Mouse (Mus musculus) embryonic facial prominence, embryonic 15.5 days (tissue): ENCODE data around the gene Tshb. TPM values are rescaled to one million over a fixed set of nuclear protein-coding genes. Genes with fewer than 3 reads are reported as not detected.
A peak's percentile ranks its signal among the peaks of the same experiment; 100 is the strongest.

Experiments
- ATAC-seq: fragments of 200-750 bp; cut with Nextera tagmentation; 2 replicates; pipeline ENCODE4 v1.8.0; 2017; ENCODE audit warnings: low read depth, moderate TSS enrichment; ENCODE audit not compliant: insufficient number of reproducible peaks, low FRiP score, low TSS enrichment
- H3K27ac ChIP-seq: fragments of 300-500 bp; sonication (generic); replicated peaks from 2 replicates; pipeline ENCODE4 v1.5.1; 2015; ENCODE audit warnings: mild to moderate bottlenecking, inconsistent platforms
- H3K27me3 ChIP-seq: fragments of 300-500 bp; sonication (generic); 2 replicates; pipeline ENCODE4 v1.6.1; 2015; ENCODE audit warnings: inconsistent platforms
- H3K36me3 ChIP-seq: fragments of 300-500 bp; sonication (generic); 2 replicates; pipeline ENCODE4 v1.6.1; 2015; ENCODE audit warnings: mild to moderate bottlenecking, inconsistent platforms
- H3K4me1 ChIP-seq: fragments of 300-500 bp; sonication (generic); 2 replicates; pipeline ENCODE4 v1.6.1; 2015; ENCODE audit warnings: inconsistent platforms
- H3K4me2 ChIP-seq: fragments of 300-500 bp; sonication (generic); replicated peaks from 2 replicates; pipeline ENCODE4 v1.6.1; 2015; ENCODE audit warnings: mild to moderate bottlenecking, inconsistent platforms
- H3K4me3 ChIP-seq: fragments of 300-500 bp; sonication (generic); replicated peaks from 2 replicates; pipeline ENCODE4 v1.5.1; 2015; ENCODE audit warnings: mild to moderate bottlenecking, inconsistent platforms
- H3K9ac ChIP-seq: fragments of 300-500 bp; sonication (generic); 2 replicates; pipeline ENCODE4 v1.6.1; 2015; ENCODE audit warnings: inconsistent platforms
- H3K9me3 ChIP-seq: fragments of 300-500 bp; sonication (generic); replicated peaks from 2 replicates; pipeline ENCODE4 v1.6.1; 2016; ENCODE audit warnings: inconsistent platforms
- WGBS: fragments of 180-500 bp; shearing (Covaris S2); methylation state at CpG from one replicate; pipeline ENCODE4 v1.1.7; 2015; 5-methylcytosine and 5-hydroxymethylcytosine counted together
- polyA plus RNA-seq: library from polyadenylated mRNA; unstranded; fragments of >200 nt; fragmentation: Nextera tagmentation; extraction: Ambion mirVana; gene quantifications from 2 replicates; pipeline ENCODE4 v1.2.1, GENCODE M21; 2015

Tshb gene
- polyA plus RNA-seq, 1 experiment from 2014 or later, result 1.0 TPM

DNA sequence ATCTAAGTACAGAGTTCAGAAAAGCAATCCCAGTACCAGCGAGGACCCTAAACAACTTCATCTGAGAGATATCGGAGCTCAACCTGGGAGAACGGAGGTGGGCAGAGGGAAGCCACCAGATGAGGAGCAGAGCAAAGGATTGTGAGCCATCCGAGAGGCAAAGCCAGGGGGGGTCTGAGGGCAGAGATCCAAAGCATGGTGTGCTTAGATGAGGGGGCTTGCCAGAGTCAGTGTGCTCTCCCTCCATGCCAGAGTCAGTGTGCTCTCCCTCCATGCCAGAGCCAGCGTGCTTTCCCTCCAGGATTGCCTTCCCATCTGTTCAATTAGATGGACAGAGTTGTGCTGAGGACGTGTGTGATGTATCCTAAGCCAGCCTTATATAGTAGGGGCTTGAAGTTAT, 45.4 kb downstream of the Tshb start:
- WGBS, result 79% methylated on average over 6 of the region's 6 CpGs
- Histone ChIP-seq H3K4me1 (peaks cover 16% of the 10 kb centered on the region), H3K36me3 (no peaks in the 10 kb centered on the region), H3K9me3 (no peaks in the 10 kb centered on the region), H3K27me3 (no peaks in the 10 kb centered on the region), H3K27ac (no peak overlapping the region), H3K4me2 (no peak overlapping the region), H3K4me3 (no peak overlapping the region), H3K9ac (no peak overlapping the region)
- no peak for ATAC-seq

DNA sequence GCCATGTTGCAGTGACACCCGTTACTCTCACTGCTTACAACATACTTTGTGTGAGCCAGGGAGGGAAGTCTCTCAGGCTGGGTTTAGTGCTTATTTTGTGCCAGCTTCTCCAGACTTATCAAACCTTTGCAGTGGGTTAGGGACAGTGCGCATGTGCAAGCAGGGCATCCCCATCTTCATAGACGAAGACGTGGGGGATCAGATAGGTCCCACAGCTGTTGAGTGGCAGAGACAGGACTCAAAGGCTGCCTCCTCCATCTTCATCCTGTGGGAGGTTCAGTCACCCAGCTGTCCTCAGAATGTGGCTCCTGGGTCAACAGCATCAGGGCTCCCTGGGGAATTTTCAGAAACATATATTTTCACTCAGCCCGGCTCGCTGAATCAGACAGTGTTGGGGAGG, 46.1 kb downstream of the Tshb start:
- no peak for ATAC-seq
- H3K27me3 ChIP-seq, result no peaks in the 10 kb centered on the region
- H3K27ac ChIP-seq, result no peak overlapping the region
- no peak overlapping the region for H3K4me2 ChIP-seq
- H3K9me3 ChIP-seq, result no peaks in the 10 kb centered on the region
- H3K36me3 ChIP-seq, result no peaks in the 10 kb centered on the region
- H3K4me3 ChIP-seq, result no peak overlapping the region
- no peak overlapping the region for H3K9ac ChIP-seq
- H3K4me1 ChIP-seq, result peaks cover 16% of the 10 kb centered on the region
- WGBS, result 75% methylated on average over 6 of the region's 6 CpGs

DNA sequence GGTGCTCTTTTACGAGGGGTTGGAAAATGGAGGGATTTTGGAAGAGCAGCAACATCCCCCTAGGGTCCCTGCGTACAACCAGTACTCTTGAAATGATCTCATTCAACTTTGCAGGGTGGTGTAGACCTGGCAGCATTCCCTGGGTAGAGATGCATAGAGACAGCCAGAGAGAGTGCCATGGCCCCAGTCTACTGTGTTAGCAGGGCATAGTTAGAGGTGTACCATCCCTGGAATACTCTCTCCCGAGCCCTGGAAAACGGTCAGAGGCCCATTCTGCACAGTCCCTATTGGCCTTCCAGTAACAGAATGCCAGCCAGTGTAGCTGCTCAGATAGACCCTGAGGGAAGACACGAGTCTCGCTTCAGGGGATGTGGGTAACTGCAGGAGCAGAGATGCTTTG, 46.9 kb downstream of the Tshb start:
- H3K27me3 ChIP-seq, result no peaks in the 10 kb centered on the region
- H3K9ac ChIP-seq, result 0 out of 2 replicates have a peak overlapping the region, but pooled peaks have one; percentile 47
- peak overlapping the region; percentile 69 for H3K4me3 ChIP-seq
- no peak for ATAC-seq
- H3K36me3 ChIP-seq, result no peaks in the 10 kb centered on the region
- WGBS, result 58% methylated on average over 6 of the region's 6 CpGs
- H3K4me2 ChIP-seq, result peak overlapping the region; percentile 95
- H3K27ac ChIP-seq, result no peak overlapping the region
- no peaks in the 10 kb centered on the region for H3K9me3 ChIP-seq
- H3K4me1 ChIP-seq, result peaks cover 16% of the 10 kb centered on the region

DNA sequence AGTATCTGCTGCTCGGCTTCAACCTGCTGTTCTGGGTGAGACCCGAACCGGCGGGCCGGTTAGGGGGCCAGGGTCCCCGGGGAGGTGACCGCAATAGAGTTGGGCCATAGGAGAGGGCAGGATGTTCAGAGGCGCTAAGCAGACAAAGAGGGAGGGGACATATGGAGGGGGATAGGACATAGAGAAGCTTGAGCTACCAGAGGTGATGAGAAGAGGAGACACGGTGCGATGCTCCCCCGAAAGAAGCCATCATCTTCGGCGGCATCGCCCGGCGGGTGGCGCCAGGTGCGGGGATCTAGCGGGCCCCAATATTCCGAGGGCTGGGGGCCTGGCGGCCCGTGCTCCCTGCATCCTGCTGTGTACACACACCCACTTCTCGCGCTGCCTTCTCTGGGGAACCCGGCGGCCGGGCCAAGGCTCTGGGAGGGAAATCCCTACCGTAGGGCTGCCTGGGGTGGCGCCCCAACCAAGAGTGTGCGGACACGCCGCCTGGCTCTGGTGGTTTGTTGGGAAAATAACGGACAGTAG, 47.4 kb downstream of the Tshb start:
- Histone ChIP-seq H3K27me3 (no peaks in the 10 kb centered on the region), H3K9ac (peak overlapping the region; percentile 47), H3K36me3 (no peaks in the 10 kb centered on the region), H3K4me3 (peak overlapping the region; percentile 69), H3K27ac (no peak overlapping the region), H3K4me1 (peaks cover 16% of the 10 kb centered on the region), H3K4me2 (peak overlapping the region; percentile 95), H3K9me3 (no peaks in the 10 kb centered on the region)
- WGBS, result under 1% methylated on average over 33 of the region's 33 CpGs
- ATAC-seq, result peak; percentile 73

DNA sequence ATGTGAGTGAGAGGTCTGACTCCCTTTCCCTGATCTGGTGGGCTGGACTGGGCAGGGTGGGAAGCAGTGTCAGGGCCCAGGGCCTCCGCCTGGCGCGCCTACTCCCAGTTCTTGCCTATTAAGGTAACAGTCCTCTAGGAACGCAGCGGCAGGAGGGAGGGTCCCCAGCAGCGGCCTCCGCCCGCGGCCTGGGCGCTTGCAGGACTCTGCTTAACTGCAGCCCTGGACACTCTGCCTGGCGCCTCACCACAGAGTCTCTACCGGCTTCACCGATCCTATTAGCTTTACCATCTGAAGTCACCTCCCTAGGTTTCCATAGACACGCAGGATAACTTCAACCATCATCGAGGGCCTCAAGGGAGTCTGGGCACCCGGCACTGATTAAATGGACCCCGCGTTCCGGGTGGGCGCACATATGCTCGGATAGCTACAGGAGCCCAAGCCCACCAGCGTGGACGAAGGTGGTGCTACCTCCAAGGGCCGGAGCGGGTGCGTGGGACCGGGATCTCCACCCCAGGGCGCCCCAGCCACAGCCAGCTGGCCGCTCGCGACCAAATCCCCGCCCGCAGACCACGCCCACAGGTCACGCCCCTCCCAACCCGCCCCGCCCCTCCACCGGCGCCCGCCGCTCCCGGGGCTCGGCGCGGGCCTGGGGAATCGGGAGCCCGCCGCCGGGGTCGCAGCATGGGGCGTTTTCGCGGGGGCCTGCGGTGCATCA, 48.0 kb downstream of the Tshb start, which contains the start of gene Tspan2:
Gene Tspan2 (plus strand): TSS at position 217 of the 718 bp plus-strand sequence.
- ATAC-seq, result peak; percentile 76
- H3K4me2 ChIP-seq, result peak within 1 kb of the TSS; percentile 95
- WGBS, result under 1% methylated on average over 54 of the region's 54 CpGs
- H3K9ac ChIP-seq, result peak within 1 kb of the TSS; percentile 47
- peaks cover 16% of the 10 kb centered on the region for H3K4me1 ChIP-seq
- H3K27ac ChIP-seq, result no peak within 1 kb of the TSS
- no peaks in the 10 kb centered on the region for H3K36me3 ChIP-seq
- H3K27me3 ChIP-seq, result no peaks in the 10 kb centered on the region
- H3K9me3 ChIP-seq, result no peaks in the 10 kb centered on the region
- peak within 1 kb of the TSS; percentile 69 for H3K4me3 ChIP-seq

DNA sequence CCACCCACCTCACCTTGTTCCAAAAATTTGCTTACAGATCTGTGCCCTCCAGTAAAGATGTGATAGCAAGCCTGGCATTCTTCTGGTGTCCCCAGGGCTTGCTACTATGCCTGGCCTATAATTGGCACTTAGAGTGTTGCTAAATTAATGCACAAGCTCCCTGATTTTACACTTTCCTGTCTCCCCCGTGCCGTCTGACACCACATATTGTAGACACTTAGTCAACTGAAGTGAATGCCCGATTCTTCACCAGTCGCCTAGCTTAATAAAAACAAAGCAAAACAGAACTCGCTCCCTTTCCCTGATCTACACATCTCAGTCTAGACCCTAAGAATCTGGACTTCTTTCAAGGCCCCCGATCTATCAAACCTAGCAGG, 48.6 kb downstream of the Tshb start:
- Histone ChIP-seq H3K27ac (no peak overlapping the region), H3K9me3 (no peaks in the 10 kb centered on the region), H3K27me3 (no peaks in the 10 kb centered on the region), H3K4me2 (peak overlapping the region; percentile 95), H3K9ac (peak overlapping the region; percentile 47; the same call in 1 of the 2 replicates), H3K4me3 (peak overlapping the region; percentile 69), H3K36me3 (no peaks in the 10 kb centered on the region), H3K4me1 (peaks cover 16% of the 10 kb centered on the region)
- WGBS, result 30% methylated on average over 6 of the region's 6 CpGs
- ATAC-seq, result no peak

DNA sequence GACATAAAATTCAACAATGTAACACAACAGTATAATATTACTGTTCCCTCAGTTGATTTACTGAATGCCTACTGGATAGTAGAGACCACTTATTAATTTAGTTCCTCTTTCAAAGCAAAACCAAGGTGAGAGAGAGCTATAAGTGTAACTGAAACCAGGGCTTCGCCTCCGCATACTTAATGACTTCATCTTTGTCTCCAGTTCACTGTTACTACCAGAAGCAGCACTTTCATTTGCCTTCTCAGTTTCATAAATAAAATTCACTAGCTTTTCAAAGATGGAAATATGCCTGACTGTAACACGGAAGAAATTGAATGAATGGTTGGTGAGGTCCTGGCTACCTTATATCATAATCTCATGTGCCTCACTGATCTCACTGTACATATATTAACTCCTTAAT, 49.5 kb downstream of the Tshb start:
- WGBS, result 86% methylated on average over 3 of the region's 3 CpGs

DNA sequence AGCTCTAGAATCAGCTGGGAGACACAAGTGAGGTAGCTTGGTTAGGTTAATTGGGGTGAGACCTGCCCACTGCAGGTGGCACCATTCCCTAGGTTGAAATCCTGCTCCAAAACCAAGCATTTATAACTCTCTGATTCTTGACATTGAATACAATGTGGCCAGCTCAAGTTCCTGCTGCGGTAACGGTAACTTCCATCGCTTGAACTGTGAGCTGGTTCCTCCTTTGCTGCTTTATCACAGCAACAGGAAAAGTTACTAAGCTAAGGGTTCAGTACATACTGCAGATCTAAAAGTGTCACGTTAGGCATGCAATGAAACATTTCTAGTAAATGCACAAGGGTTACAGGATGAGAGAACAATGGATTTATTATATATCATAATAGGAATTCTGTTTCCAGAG, 49.9 kb downstream of the Tshb start:
- H3K27me3 ChIP-seq, result no peaks in the 10 kb centered on the region
- H3K4me3 ChIP-seq, result no peak overlapping the region
- H3K36me3 ChIP-seq, result no peaks in the 10 kb centered on the region
- peaks cover 16% of the 10 kb centered on the region for H3K4me1 ChIP-seq
- no peak overlapping the region for H3K9ac ChIP-seq
- H3K9me3 ChIP-seq, result no peaks in the 10 kb centered on the region
- ATAC-seq, result no peak
- H3K27ac ChIP-seq, result no peak overlapping the region
- whole genome bisulfite sequencing, result 83% methylated on average over 4 of the region's 4 CpGs
- H3K4me2 ChIP-seq, result no peak overlapping the region

More for the DNA sequence above, 49.5 kb downstream of the Tshb start:
- peaks cover 16% of the 10 kb centered on the region for H3K4me1 ChIP-seq
- no peak overlapping the region for H3K4me2 ChIP-seq
- no peaks in the 10 kb centered on the region for H3K36me3 ChIP-seq
- no peaks in the 10 kb centered on the region for H3K27me3 ChIP-seq
- no peak overlapping the region for H3K4me3 ChIP-seq
- no peaks in the 10 kb centered on the region for H3K9me3 ChIP-seq
- no peak overlapping the region for H3K27ac ChIP-seq
- ATAC-seq, result no peak
- H3K9ac ChIP-seq, result no peak overlapping the region

DNA sequence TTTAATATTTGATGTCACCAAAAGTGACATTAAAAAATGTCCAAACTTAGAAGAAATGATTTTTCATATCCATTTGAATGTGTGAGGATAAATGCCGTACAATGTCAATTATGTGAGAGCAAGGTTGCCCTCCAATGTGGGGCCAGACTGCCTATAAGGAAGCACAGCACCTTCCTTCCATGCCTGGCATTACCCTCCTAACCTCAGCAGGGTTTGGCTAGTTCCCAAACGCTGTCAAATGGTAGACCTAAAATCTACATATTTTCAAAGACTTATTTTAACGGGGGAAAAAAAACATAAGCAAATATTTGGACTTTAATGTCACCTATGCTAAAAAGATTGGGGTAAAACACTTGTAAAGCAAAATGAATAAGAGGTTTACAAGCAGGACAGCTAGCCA, 51.4 kb downstream of the Tshb start:
- H3K4me2 ChIP-seq, result no peak overlapping the region
- peaks cover 16% of the 10 kb centered on the region for H3K4me1 ChIP-seq
- H3K27me3 ChIP-seq, result no peaks in the 10 kb centered on the region
- no peak for ATAC-seq
- no peaks in the 10 kb centered on the region for H3K36me3 ChIP-seq
- no peak overlapping the region for H3K4me3 ChIP-seq
- H3K27ac ChIP-seq, result no peak overlapping the region
- WGBS, result 66% methylated on average over 3 of the region's 3 CpGs
- H3K9ac ChIP-seq, result no peak overlapping the region
- H3K9me3 ChIP-seq, result no peaks in the 10 kb centered on the region

DNA sequence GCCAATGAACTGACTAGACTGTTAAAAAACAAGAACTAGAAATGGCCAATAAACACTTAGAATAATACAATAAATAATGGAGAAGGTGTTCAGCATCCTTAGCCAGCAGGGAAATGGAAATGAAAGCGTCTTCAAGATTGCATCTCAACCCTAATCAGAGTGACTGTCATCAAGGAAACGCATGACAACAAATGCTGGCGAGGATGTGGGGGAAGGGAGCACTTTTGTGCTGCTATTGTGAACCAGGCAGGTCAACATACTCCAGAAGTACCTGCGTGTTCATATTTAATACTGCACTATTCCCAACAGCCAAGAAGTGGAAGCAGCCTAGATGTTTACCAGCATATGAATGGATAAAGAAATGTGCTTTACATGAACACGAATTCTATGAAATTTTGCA, 53.1 kb downstream of the Tshb start:
- Histone ChIP-seq H3K9me3 (no peaks in the 10 kb centered on the region), H3K27ac (no peak overlapping the region), H3K4me1 (peaks cover 7% of the 10 kb centered on the region; the same call in 1 of the 2 replicates), H3K4me3 (no peak overlapping the region), H3K9ac (no peak overlapping the region), H3K4me2 (no peak overlapping the region), H3K36me3 (no peaks in the 10 kb centered on the region), H3K27me3 (no peaks in the 10 kb centered on the region)
- no peak for ATAC-seq
- 57% methylated on average over 5 of the region's 5 CpGs for WGBS
